Mouse (Mus musculus) lung, embryonic 15.5 days (tissue): ENCODE measurements around the gene Ngly1. TPM values are rescaled to one million over a fixed set of nuclear protein-coding genes. Genes with fewer than 3 reads are reported as not detected.

Experiments
- ATAC-seq: fragments of 200-750 bp; cut with Nextera tagmentation; 2 replicates; pipeline ENCODE4 v1.8.0; 2017; ENCODE audit warnings: moderate number of reproducible peaks, borderline replicate concordance; ENCODE audit not compliant: low FRiP score, low TSS enrichment; ENCODE audit errors: extremely low read depth
- H3K27ac ChIP-seq: fragments of 300-500 bp; sonication (generic); 2 replicates; pipeline ENCODE4 v1.5.1; 2015; ENCODE audit warnings: moderate library complexity, mild to moderate bottlenecking, inconsistent platforms
- H3K27me3 ChIP-seq: fragments of 300-500 bp; sonication (generic); 2 replicates; pipeline ENCODE4 v1.6.1; 2015; ENCODE audit warnings: inconsistent platforms
- H3K36me3 ChIP-seq: fragments of 300-500 bp; sonication (generic); 2 replicates; pipeline ENCODE4 v1.6.1; 2015; ENCODE audit warnings: inconsistent platforms
- H3K4me1 ChIP-seq: fragments of 300-500 bp; sonication (generic); 2 replicates; pipeline ENCODE4 v1.6.1; 2015; ENCODE audit warnings: inconsistent platforms
- H3K4me2 ChIP-seq: fragments of 300-500 bp; sonication (generic); 2 replicates; pipeline ENCODE4 v1.6.1; 2015; ENCODE audit warnings: inconsistent platforms, mild to moderate bottlenecking, moderate library complexity
- H3K4me3 ChIP-seq: fragments of 300-500 bp; sonication (generic); 2 replicates; pipeline ENCODE4 v1.5.1; 2015; ENCODE audit warnings: mild to moderate bottlenecking, inconsistent platforms
- H3K9ac ChIP-seq: fragments of 300-500 bp; sonication (generic); 2 replicates; pipeline ENCODE4 v1.6.1; 2015; ENCODE audit warnings: inconsistent platforms
- H3K9me3 ChIP-seq: fragments of 300-500 bp; sonication (generic); 2 replicates; pipeline ENCODE4 v1.6.1; 2016; ENCODE audit warnings: inconsistent platforms
- WGBS: fragments of 180-500 bp; shearing (Covaris S2); methylation state at CpG from one replicate; pipeline ENCODE4 v1.1.7; 2015; 5-methylcytosine and 5-hydroxymethylcytosine counted together
- polyA plus RNA-seq: library from polyadenylated mRNA; unstranded; fragments of >200 nt; fragmentation: Nextera tagmentation; extraction: Ambion mirVana; gene quantifications from 2 replicates; pipeline ENCODE4 v1.2.1, GENCODE M21; 2015

Ngly1 gene
- polyA plus RNA-seq, 1 experiment from 2014 or later: 35.5 TPM

DNA sequence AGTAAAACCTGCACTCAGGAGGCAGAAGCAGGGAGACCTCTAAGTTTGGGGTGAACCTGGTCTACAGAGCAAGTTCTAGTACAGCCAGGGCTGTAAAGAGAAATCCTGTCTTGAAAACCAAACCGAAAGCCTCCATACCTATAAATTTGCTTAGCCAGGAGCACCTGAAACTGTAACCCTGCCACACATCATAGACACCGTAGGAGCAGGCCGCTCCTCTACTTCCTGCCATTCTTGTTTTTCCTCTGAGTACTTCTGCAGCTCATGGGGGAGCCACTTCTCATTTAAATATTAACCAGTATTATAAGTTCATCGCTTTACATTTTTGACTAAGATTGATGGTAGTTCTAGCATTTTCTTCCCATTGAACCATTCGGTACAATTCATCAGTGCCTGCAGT lies 17.9 kb downstream of the Ngly1 start:
- Histone ChIP-seq H3K27me3 (no peaks in the 10 kb centered on the region), H3K9ac (no peak overlapping the region), H3K36me3 (peaks cover 13% of the 10 kb centered on the region; the same call in 1 of the 2 replicates), H3K9me3 (no peaks in the 10 kb centered on the region), H3K4me1 (no peaks in the 10 kb centered on the region), H3K4me3 (no peak overlapping the region), H3K27ac (no peak overlapping the region), H3K4me2 (no peak overlapping the region)
- WGBS: 68% methylated on average over 5 of the region's 5 CpGs
- no peak for ATAC-seq

DNA sequence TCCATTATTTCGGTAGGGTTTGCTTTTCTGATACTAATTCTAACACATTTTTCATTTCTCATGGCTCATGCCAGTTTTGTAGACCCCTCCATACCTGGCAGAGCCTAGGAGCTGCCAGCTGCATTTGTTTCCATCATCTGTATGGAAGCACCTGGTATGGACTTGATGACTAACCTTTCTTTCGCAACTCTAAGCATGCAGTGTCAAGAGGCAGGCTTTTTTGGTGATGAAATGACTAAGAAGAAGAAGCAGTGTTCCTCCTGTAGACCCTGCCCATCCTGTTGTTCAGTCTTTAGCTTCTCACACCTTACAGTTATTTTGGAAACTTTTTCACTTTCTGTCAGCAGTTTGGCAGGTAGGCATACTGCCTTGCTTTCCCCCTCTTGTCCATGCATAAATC lies 20.7 kb downstream of the Ngly1 start:
- Histone ChIP-seq H3K4me1 (no peaks in the 10 kb centered on the region), H3K4me3 (no peak overlapping the region), H3K9me3 (no peaks in the 10 kb centered on the region), H3K36me3 (peaks cover 8% of the 10 kb centered on the region; the same call in 1 of the 2 replicates), H3K27me3 (no peaks in the 10 kb centered on the region), H3K9ac (no peak overlapping the region), H3K27ac (no peak overlapping the region), H3K4me2 (no peak overlapping the region)
- WGBS: 88% methylated on average over 2 of the region's 2 CpGs
- no peak for ATAC-seq

DNA sequence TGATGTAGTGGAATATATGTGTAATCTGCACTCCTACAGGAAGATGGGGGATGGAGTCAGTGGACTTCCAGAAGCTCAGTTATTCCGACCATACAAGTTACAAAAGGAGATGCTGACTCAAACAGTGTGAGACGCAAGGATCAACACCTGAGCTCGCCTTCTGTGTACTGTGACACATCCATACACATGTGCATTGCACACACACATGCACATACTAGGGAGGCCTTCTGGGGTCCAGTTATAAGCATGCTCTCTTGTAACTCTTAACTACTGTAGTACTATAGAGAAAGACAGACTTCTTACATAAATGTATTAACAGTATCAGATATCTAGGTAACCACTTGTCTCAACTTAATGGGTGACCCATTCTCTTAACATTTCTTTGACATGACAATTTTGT lies 24.6 kb downstream of the Ngly1 start:
- no peak overlapping the region for H3K27ac ChIP-seq
- WGBS: 84% methylated on average over 3 of the region's 3 CpGs
- H3K9me3 ChIP-seq: no peaks in the 10 kb centered on the region
- peaks cover 8% of the 10 kb centered on the region; the same call in 1 of the 2 replicates for H3K36me3 ChIP-seq
- H3K4me3 ChIP-seq: no peak overlapping the region
- no peak overlapping the region for H3K9ac ChIP-seq
- no peak for ATAC-seq
- H3K4me1 ChIP-seq: no peaks in the 10 kb centered on the region
- no peaks in the 10 kb centered on the region for H3K27me3 ChIP-seq
- no peak overlapping the region for H3K4me2 ChIP-seq

DNA sequence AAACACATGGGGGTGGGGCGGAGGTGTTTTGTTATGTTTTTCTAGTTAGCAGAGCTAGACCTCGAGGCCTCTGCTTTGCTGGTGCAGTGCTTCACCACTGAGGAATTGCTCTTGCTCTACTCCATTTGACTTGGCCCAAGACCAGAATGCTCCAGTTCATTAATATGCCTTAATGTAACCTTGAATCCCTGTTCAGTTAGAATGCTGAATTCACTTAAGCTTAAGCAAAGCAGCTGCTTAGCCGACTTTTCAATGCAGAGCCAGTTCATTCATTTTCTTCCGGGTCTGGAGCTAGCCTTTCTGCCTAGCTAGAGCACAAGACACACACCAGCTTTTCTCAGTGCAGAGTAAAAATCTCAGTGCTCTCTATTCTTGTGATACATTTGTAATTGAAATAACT lies 30.1 kb downstream of the Ngly1 start:
- H3K27me3 ChIP-seq: no peaks in the 10 kb centered on the region
- no peak overlapping the region for H3K9ac ChIP-seq
- no peaks in the 10 kb centered on the region for H3K9me3 ChIP-seq
- ATAC-seq: no peak
- no peak overlapping the region for H3K4me3 ChIP-seq
- no peak overlapping the region for H3K27ac ChIP-seq
- H3K4me2 ChIP-seq: no peak overlapping the region
- WGBS: 68% methylated on average over 4 of the region's 4 CpGs
- no peaks in the 10 kb centered on the region for H3K36me3 ChIP-seq
- H3K4me1 ChIP-seq: no peaks in the 10 kb centered on the region

DNA sequence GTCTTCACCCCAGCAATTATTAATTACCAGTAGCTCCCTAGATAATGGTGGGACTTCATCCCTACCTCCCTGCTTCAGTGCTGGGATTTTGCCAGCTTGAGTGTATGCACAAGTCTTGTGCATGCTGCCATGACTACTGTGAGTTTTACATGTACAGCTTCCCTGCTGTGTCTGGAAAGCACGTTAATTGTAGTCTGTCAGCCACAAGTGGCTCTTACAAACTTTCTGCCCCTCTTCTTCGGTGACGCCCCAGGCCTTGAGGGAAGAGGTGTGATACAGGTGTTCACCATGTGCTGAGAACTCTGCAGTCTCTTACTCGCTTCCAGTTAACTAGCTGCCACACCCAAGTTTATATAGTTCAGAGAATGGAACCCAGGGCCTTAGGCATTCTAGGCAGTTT lies 34.9 kb downstream of the Ngly1 start:
- no peak for ATAC-seq
- Histone ChIP-seq H3K4me1 (no peaks in the 10 kb centered on the region), H3K9me3 (no peaks in the 10 kb centered on the region), H3K27me3 (no peaks in the 10 kb centered on the region), H3K4me3 (no peak overlapping the region), H3K27ac (no peak overlapping the region), H3K4me2 (no peak overlapping the region), H3K9ac (no peak overlapping the region), H3K36me3 (no peaks in the 10 kb centered on the region)
- 80% methylated on average over 4 of the region's 4 CpGs for WGBS

DNA sequence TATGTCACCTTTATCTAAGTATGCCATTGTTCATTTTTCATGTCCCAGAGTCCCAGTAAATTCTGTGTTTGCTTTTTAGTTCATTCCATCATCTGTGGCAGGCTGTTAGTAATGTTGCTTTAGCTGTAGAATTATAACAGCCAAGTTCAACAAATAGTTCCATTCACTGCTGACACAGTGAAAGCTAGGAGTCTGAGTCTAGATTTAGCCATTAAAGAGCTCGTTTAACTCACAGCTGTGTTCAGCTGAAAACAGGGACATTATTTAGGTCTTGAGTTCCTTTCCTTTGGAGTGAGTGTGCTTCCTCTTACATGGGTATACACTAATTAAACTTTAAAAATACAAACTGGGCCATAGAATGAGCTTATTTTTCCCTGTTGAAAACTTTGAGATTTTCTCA lies 43.3 kb downstream of the Ngly1 start:
- Histone ChIP-seq H3K27ac (no peak overlapping the region), H3K9ac (no peak overlapping the region), H3K4me1 (no peaks in the 10 kb centered on the region), H3K4me2 (no peak overlapping the region), H3K27me3 (no peaks in the 10 kb centered on the region), H3K36me3 (peaks cover 4% of the 10 kb centered on the region), H3K9me3 (no peaks in the 10 kb centered on the region), H3K4me3 (no peak overlapping the region)
- 43% methylated on average over 1 of the region's 1 CpGs for WGBS
- no peak for ATAC-seq

DNA sequence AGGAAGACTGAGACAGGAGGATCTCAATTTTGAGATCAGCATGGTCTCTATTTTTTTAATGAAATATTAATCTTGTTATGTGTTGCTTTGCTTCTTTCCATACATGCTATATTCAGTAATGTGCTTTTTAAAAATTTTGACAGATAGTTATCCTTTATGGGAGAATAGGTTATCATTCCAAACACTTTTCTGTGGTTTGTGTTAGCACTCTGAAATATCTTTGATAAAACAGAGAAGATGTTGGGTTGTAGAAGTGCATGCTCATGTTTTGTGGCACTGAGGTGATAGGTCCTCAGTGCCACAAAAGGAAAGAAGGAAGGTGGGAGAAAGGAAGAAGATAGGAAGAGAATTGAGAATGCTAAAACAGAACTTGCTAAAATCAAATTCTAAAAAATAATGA lies 43.9 kb downstream of the Ngly1 start:
- H3K4me1 ChIP-seq: no peaks in the 10 kb centered on the region
- H3K4me3 ChIP-seq: no peak overlapping the region
- ATAC-seq: no peak
- H3K9me3 ChIP-seq: no peaks in the 10 kb centered on the region
- H3K27me3 ChIP-seq: no peaks in the 10 kb centered on the region
- H3K9ac ChIP-seq: no peak overlapping the region
- no peak overlapping the region for H3K27ac ChIP-seq
- peaks cover 4% of the 10 kb centered on the region for H3K36me3 ChIP-seq
- no peak overlapping the region for H3K4me2 ChIP-seq

DNA sequence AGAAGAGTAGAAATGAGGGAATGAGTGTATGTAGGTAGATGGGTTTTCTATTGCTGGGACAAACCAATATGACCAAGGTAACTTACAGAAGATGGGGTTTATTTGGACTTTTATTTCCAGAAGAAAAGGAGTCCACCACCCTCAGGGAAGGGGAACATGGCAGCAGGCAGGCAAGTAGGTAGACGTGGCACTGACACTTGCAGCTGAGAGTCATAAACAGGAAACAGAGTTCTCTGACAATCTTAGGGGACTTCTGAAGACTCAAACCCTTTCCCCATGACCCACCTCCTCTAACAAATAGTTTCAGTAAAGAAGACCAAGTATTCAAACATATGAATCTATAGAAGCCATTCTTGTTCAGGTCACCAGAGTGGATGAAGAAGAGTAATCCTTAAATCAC lies 44.8 kb downstream of the Ngly1 start:
- H3K4me2 ChIP-seq: no peak overlapping the region
- no peak overlapping the region for H3K4me3 ChIP-seq
- no peak overlapping the region for H3K27ac ChIP-seq
- no peaks in the 10 kb centered on the region for H3K27me3 ChIP-seq
- no peak overlapping the region for H3K9ac ChIP-seq
- H3K36me3 ChIP-seq: peaks cover 4% of the 10 kb centered on the region
- H3K4me1 ChIP-seq: no peaks in the 10 kb centered on the region
- no peaks in the 10 kb centered on the region for H3K9me3 ChIP-seq
- ATAC-seq: no peak
- WGBS: 87% methylated on average over 1 of the region's 1 CpGs

DNA sequence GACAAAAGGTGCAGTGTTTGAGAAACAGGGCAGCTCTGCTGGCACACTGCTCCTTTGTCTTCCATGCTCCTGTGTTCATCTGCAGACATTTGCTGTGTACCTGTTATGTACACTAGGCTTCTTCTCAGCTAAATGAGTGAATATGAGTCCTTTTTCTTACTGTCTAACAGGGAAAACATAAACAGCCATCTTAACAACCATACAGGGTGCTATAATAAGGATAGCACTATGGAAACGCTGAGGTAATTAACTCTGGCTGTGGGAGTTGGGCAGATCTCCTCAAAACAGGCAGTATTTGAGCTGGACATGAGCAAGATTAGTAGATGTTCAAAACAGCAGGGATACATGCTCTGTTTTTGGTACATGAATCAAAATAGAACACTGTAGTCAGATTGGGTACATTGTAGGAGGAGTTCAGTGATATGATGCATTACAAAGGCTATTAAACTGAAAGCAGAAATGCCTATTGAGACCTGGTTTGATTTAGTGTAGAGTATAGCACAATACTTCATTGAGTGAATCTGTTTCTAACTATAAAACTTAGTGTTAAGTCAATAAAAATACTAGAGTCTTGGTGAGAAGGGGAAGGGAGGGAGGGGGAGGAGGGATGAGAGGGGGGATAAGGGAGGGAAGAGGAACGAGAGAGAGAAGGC lies 47.9 kb downstream of the Ngly1 start:
- no peaks in the 10 kb centered on the region for H3K4me1 ChIP-seq
- peaks cover 3% of the 10 kb centered on the region; the same call in 1 of the 2 replicates for H3K36me3 ChIP-seq
- H3K27ac ChIP-seq: no peak overlapping the region
- 71% methylated on average over 2 of the region's 2 CpGs for WGBS
- H3K4me3 ChIP-seq: no peak overlapping the region
- no peak overlapping the region for H3K4me2 ChIP-seq
- no peak overlapping the region for H3K9ac ChIP-seq
- no peaks in the 10 kb centered on the region for H3K9me3 ChIP-seq
- no peak for ATAC-seq
- no peaks in the 10 kb centered on the region for H3K27me3 ChIP-seq

DNA sequence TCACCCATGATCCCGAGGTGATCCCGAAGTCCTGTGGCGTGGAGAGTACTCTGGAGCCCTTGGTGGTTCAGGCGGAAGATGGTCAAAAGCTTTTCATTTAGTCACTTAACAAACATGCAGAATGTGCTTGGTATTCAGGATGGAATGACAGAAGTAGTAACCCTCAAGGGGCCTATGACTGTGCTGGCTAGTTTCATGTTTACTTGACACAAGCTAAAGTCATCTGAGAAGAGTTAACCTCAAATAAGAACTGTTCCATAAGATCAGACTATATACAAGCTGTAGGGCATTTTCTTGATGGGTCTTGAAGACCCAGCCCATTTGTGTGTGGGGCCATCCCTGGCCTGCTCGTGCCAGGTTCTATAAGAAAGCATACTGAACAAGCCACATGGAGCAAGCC lies 52.7 kb downstream of the Ngly1 start:
- Histone ChIP-seq H3K27me3 (no peaks in the 10 kb centered on the region), H3K9me3 (no peaks in the 10 kb centered on the region), H3K36me3 (no peaks in the 10 kb centered on the region), H3K9ac (no peak overlapping the region), H3K4me2 (no peak overlapping the region), H3K4me1 (no peaks in the 10 kb centered on the region), H3K27ac (no peak overlapping the region), H3K4me3 (no peak overlapping the region)
- 84% methylated on average over 5 of the region's 5 CpGs for WGBS
- ATAC-seq: no peak

DNA sequence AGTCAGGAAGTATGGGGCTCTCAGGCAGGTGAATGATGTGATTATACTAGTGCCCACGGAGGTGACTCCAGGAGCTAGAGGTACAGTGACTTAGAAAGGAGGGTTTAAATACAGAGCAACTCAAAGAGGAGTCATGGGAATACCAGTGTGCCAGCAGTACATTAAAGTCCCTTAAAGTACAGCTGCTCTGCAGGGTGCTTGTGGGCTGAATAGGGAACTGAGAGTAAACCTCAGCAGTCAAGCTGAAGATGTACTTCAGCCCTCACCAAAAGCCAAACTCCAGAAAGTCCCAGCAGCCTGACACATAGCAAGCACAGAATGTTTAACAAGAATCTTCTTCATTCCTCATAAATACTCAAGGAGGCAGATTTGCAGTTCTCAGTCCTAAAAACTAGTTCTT lies 53.6 kb downstream of the Ngly1 start:
- WGBS: 46% methylated on average over 1 of the region's 1 CpGs
- H3K4me3 ChIP-seq: no peak overlapping the region
- H3K27ac ChIP-seq: no peak overlapping the region

DNA sequence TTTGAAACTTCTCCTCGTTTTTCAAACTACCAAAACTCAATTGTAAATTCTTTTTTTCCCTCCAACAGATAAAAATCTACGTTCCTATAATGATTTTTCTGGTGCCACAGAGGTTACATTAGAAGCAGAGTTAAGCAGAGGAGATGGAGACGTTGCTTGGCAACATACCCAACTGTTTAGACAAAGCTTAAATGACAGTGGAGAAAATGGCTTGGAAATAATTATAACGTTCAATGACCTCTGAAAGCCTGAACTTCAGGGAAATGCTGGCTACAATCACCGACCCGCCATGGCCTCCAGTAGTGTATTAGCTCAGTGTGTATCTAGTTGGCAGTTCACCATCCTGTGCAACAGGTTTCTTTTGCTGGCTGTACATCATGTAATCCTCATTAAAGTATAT lies 61.7 kb downstream of the Ngly1 start:
- no peak overlapping the region for H3K9ac ChIP-seq
- H3K4me3 ChIP-seq: no peak overlapping the region
- no peak overlapping the region for H3K4me2 ChIP-seq
- 0 out of 2 replicates have a peak, but pooled peaks cover 8% of the 10 kb centered on the region for H3K36me3 ChIP-seq
- 39% methylated on average over 6 of the region's 6 CpGs for WGBS
- no peaks in the 10 kb centered on the region for H3K9me3 ChIP-seq
- ATAC-seq: no peak
- no peaks in the 10 kb centered on the region for H3K27me3 ChIP-seq
- H3K27ac ChIP-seq: no peak overlapping the region
- peaks cover 11% of the 10 kb centered on the region for H3K4me1 ChIP-seq

More for the DNA sequence above, 53.6 kb downstream of the Ngly1 start:
- H3K36me3 ChIP-seq: 0 out of 2 replicates have a peak, but pooled peaks cover 7% of the 10 kb centered on the region
- no peaks in the 10 kb centered on the region for H3K4me1 ChIP-seq
- no peak for ATAC-seq
- no peaks in the 10 kb centered on the region for H3K27me3 ChIP-seq
- H3K9ac ChIP-seq: no peak overlapping the region
- H3K4me2 ChIP-seq: no peak overlapping the region
- no peaks in the 10 kb centered on the region for H3K9me3 ChIP-seq

DNA sequence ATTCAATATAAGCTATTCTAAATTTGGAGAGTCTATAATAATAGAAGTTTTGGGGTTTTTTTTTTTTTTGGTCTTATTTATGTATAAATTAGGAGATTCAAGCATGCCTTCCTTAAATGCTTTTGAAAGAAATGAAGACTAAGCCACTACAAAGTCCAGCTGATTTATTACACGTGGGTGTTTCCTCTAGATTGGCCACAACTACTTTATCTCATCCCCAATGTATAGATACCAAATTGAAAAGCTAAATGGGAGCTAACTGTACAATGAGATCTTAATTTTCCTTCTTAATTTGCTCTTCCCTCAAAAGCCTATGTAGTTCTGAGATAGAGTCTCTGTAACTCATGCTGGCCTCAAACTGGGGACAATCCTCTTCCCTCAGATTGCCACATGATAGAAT lies 63.5 kb downstream of the Ngly1 start:
- H3K4me1 ChIP-seq: peaks cover 11% of the 10 kb centered on the region
- no peak overlapping the region for H3K4me2 ChIP-seq
- H3K9me3 ChIP-seq: no peaks in the 10 kb centered on the region
- no peak overlapping the region for H3K27ac ChIP-seq
- 0 out of 2 replicates have a peak, but pooled peaks cover 1% of the 10 kb centered on the region for H3K36me3 ChIP-seq
- no peak overlapping the region for H3K9ac ChIP-seq
- no peak overlapping the region for H3K4me3 ChIP-seq
- 83% methylated on average over 1 of the region's 1 CpGs for WGBS
- ATAC-seq: no peak
- H3K27me3 ChIP-seq: no peaks in the 10 kb centered on the region
